Mouse (Mus musculus): ENCODE data around the gene Nup50. TPM values are rescaled to one million over a fixed set of nuclear protein-coding genes. Genes with fewer than 3 reads are reported as not detected.

Gene Nup50
- total and polyA plus RNA-seq, 2 experiments from 2014 or later = 18.4 to 24.7 TPM

DNA sequence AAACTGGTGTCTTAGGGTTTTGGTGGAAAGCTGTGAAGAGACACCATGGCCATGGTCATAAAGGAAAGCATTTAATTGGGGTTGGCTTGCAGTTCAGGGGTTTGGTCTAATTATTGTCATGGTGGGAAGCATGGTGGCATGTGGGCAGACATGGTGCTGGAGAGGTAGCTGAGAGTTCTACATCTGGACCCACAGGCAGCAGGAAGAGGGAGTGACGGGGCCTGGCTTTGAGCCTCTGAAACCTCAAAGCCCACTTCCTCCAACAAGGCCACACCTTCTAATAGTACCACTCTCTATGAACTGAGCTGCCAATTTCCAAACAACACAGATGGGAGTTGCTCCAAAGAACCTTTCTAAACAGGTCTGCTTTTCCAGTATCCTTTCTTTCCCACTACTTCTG is 26.5 kb upstream of the Nup50 start:
- H3K27ac ChIP-seq = no peak overlapping the region
- DNase-seq (ENCODE audit: low spot score) = no peak
- H3K36me3 ChIP-seq (ENCODE audit: insufficient read depth, low read length) = no peaks in the 10 kb centered on the region
- no peak overlapping the region for H3K4me2 ChIP-seq (ENCODE audit: low read depth, low read length)
- whole genome bisulfite sequencing = 90% methylated on average over 1 of the region's 1 CpGs
- no peak for TF ChIP-seq CTCF (IDR thresholded peaks at IDR 0.05; ENCODE audit: low read depth)
- H3K27me3 ChIP-seq (ENCODE audit: insufficient read depth, low read length) = no peaks in the 10 kb centered on the region
- H3K4me1 ChIP-seq (ENCODE audit: insufficient read depth, low read length) = peaks cover 8% of the 10 kb centered on the region; the same call in 1 of the 2 replicates
- H3K9ac ChIP-seq (replicated peaks; ENCODE audit: low read length) = no peak overlapping the region
- no peak overlapping the region for H3K4me3 ChIP-seq (ENCODE audit: low read length)
- H3K9me3 ChIP-seq (ENCODE audit: low read length) = no peaks in the 10 kb centered on the region
- ATAC-seq = no peak

DNA sequence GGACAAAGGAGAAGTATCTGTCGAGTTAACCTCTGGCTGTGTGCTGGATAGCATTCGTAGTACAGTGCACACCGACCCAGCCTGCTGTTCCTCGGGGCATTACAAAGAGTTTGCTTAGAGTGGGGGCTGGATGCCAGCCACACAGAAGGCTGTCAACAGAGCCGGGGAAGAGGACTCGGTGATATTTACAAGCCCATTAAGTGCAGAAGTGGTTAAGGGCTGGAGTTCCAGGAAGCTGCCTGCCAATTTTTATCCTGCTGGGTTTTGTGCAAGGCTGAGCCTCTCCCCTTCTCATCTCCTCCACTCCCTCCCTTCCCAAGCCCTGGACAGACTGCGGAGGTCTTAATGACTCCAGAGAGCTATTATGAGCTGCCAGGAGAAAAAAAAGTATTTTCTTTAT is 25.1 kb upstream of the Nup50 start:
- no peak overlapping the region for H3K27ac ChIP-seq

DNA sequence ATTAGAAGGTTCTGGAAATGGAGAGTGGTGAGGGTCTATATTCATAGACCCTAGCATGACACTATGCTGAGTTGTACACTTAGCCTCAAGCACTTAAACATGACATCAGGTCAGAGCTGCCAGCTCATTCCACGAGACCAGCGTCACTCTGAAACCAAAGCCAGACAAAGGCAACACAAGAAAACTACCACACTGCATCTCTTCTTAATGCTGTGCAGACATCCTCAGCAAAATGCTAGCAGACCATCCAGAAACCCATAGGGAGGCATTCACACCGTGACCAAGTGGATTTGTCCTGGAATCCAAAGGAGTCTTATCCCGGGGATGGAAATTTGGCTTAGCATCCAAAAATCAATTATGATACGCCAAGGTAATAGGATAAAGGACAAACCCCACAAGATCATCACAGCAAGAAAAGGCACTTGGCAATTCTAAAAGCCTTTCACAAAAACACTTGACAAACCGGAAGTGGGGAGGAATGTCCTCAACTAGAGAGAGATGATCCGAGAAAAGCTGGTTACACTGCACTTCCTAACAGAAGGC is 19.3 kb upstream of the Nup50 start:
- ATAC-seq = no peak
- no peaks in the 10 kb centered on the region for H3K36me3 ChIP-seq (ENCODE audit: insufficient read depth, low read length)
- no peak overlapping the region for H3K4me2 ChIP-seq (ENCODE audit: low read depth, low read length)

More for the DNA sequence above, 25.1 kb upstream of the Nup50 start:
- ATAC-seq = peak; percentile 81
- peak overlapping the region; percentile 32 for H3K4me2 ChIP-seq (ENCODE audit: low read depth, low read length)
- H3K4me3 ChIP-seq (ENCODE audit: low read length) = no peak overlapping the region
- no peaks in the 10 kb centered on the region for H3K36me3 ChIP-seq (ENCODE audit: insufficient read depth, low read length)
- TF ChIP-seq CTCF (IDR thresholded peaks at IDR 0.05; ENCODE audit: low read depth) = no peak
- peaks cover 8% of the 10 kb centered on the region; the same call in 1 of the 2 replicates for H3K4me1 ChIP-seq (ENCODE audit: insufficient read depth, low read length)
- DNase-seq (ENCODE audit: low spot score) = peak; percentile 75
- H3K9ac ChIP-seq (replicated peaks; ENCODE audit: low read length) = no peak overlapping the region
- 8% methylated on average over 7 of the region's 7 CpGs for WGBS
- no peaks in the 10 kb centered on the region for H3K27me3 ChIP-seq (ENCODE audit: insufficient read depth, low read length)
- no peaks in the 10 kb centered on the region for H3K9me3 ChIP-seq (ENCODE audit: low read length)

DNA sequence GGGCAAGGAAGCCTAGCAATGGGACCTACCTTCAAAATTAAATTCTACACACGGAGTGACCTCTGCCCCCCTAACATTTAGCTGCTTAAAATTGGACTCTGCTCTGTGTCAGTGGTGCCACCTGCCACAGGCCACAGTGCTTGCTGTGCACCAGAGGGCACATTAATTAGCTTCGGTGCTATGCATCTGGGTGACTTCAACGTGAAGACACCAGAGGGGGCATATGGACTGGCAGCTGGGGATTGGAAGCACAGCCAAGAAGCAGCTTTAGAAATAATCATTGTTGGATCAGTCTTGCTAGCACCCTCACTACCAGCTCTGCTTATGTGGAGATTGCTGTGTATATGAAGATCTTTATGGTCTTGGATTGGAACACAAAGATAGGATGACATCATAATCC is 10.0 kb upstream of the Nup50 start:
- 53% methylated on average over 3 of the region's 3 CpGs for WGBS

More for the DNA sequence above, 19.3 kb upstream of the Nup50 start:
- Histone ChIP-seq H3K4me1 (ENCODE audit: insufficient read depth, low read length) (peaks cover under 1% of the 10 kb centered on the region; the same call in 1 of the 2 replicates), H3K27me3 (ENCODE audit: insufficient read depth, low read length) (no peaks in the 10 kb centered on the region), H3K9ac (replicated peaks; ENCODE audit: low read length) (no peak overlapping the region), H3K27ac (no peak overlapping the region), H3K9me3 (ENCODE audit: low read length) (no peaks in the 10 kb centered on the region), H3K4me3 (ENCODE audit: low read length) (no peak overlapping the region)
- 38% methylated on average over 7 of the region's 7 CpGs for WGBS
- TF ChIP-seq CTCF (IDR thresholded peaks at IDR 0.05; ENCODE audit: low read depth) = no peak
- DNase-seq (ENCODE audit: low spot score) = peak; percentile 31

DNA sequence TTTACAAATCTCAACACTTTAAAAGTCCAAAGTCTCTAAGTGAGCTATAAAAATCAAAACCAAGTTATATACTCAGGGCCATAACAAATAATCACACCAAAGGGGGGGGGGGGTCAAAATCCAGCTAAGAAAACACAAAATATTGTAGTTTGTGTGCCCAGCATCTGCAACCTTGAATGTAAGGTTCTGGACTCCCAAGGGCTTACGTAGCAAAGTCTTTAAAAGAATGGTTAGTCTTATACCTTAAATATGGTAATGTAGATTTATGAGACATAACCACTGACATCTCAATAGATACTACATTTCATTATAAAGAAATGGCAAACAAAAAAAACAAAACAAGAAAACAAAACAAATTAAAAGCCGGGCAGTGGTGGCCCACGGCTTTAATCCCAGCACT is 3.3 kb upstream of the Nup50 start, which contains the start of gene Gm29666:
Gene Gm29666, minus strand, starts transcription at position 101 of the 400 bp plus-strand sequence.
- Histone ChIP-seq H3K4me2 (ENCODE audit: low read depth, low read length) (no peak within 1 kb of the TSS), H3K27me3 (ENCODE audit: insufficient read depth, low read length) (no peaks in the 10 kb centered on the region), H3K4me3 (ENCODE audit: low read length) (no peak within 1 kb of the TSS), H3K9me3 (ENCODE audit: low read length) (no peaks in the 10 kb centered on the region), H3K36me3 (ENCODE audit: insufficient read depth, low read length) (no peaks in the 10 kb centered on the region), H3K9ac (replicated peaks; ENCODE audit: low read length) (no peak within 1 kb of the TSS), H3K4me1 (ENCODE audit: insufficient read depth, low read length) (peaks cover 11% of the 10 kb centered on the region; the same call in 1 of the 2 replicates), H3K27ac (no peak within 1 kb of the TSS)
- DNase-seq (ENCODE audit: low spot score) = no peak
- TF ChIP-seq CTCF (IDR thresholded peaks at IDR 0.05; ENCODE audit: low read depth) = no peak
- WGBS = 97% methylated on average over 3 of the region's 3 CpGs
- ATAC-seq = no peak

More for the DNA sequence above, 10.0 kb upstream of the Nup50 start:
- no peak for TF ChIP-seq CTCF (IDR thresholded peaks at IDR 0.05; ENCODE audit: low read depth)
- Histone ChIP-seq H3K36me3 (ENCODE audit: insufficient read depth, low read length) (no peaks in the 10 kb centered on the region), H3K27ac (no peak overlapping the region), H3K9ac (replicated peaks; ENCODE audit: low read length) (no peak overlapping the region), H3K9me3 (ENCODE audit: low read length) (0 out of 2 replicates have a peak, but pooled peaks cover 9% of the 10 kb centered on the region), H3K4me1 (ENCODE audit: insufficient read depth, low read length) (no peaks in the 10 kb centered on the region), H3K4me2 (ENCODE audit: low read depth, low read length) (no peak overlapping the region), H3K4me3 (ENCODE audit: low read length) (no peak overlapping the region), H3K27me3 (ENCODE audit: insufficient read depth, low read length) (no peaks in the 10 kb centered on the region)
- DNase-seq (ENCODE audit: low spot score) (peak; percentile 39), ATAC-seq (no peak)

DNA sequence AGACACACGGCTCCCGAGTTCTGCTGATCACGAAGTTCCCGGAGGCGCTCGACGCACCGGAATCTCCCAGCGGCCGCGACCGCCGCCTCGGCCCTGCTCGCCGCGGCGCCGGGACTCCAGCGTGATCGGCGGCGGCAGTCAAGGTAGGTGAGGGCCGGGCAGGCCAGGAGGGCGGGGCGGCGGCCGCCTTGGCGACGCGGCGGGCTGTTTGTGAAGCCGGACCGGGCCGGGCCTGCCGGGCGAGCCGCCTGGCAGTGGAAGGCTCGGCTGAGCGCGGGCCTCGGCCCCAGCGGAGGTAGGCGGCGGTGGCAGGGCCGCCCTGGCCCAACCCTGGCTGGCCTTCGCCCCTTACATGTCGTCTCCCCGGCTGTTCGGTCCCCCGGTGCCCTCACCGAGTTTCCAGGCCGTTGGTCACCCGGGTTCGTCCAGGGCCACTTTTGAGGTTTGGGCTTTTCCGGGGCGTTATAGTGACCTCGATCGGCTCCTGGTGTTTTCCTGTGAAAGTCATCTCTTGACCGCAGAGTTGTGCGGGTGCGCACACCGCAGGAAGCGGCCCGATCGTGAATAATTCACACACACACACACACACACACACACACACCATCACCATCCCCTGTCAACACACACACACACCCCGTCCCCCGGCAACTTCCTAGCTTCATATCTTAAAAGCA is 434 bp downstream of the Nup50 start:
- TF ChIP-seq CTCF (IDR thresholded peaks at IDR 0.05; ENCODE audit: low read depth) = no peak
- no peaks in the 10 kb centered on the region for H3K27me3 ChIP-seq (ENCODE audit: insufficient read depth, low read length)
- H3K4me1 ChIP-seq (ENCODE audit: insufficient read depth, low read length) = peaks cover 11% of the 10 kb centered on the region; the same call in 1 of the 2 replicates
- peak; percentile 22 for DNase-seq (ENCODE audit: low spot score)
- peak overlapping the region; percentile 67 for H3K4me2 ChIP-seq (ENCODE audit: low read depth, low read length)
- H3K9ac ChIP-seq (replicated peaks; ENCODE audit: low read length) = peak overlapping the region; percentile 95
- peak; percentile 74 for ATAC-seq
- H3K36me3 ChIP-seq (ENCODE audit: insufficient read depth, low read length) = peaks cover 12% of the 10 kb centered on the region
- WGBS = under 1% methylated on average over 68 of the region's 68 CpGs
- no peaks in the 10 kb centered on the region for H3K9me3 ChIP-seq (ENCODE audit: low read length)
- peak overlapping the region; percentile 98 for H3K27ac ChIP-seq
- H3K4me3 ChIP-seq (ENCODE audit: low read length) = peak overlapping the region; percentile 96
